In the genomic region with DNA sequence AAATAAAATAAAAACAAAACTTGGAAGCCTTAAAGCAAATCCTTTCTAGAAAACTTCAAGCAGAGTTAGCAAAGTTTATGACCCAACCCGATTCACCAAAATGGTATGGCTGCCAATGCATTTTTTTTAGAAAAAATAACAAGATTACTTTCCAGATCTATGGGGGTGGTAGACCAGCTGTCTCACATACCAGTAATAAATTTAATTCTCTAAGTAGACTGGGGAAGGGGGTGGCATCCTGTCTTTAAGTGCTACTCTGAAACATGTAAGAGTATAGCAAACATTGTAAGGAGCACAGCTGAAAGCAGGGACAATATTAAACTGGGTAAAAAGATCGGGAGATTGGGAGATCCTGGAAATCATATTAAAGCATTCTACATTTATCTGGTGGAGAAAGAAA, we compare ENCODE assay signal across 17 mouse cellular contexts.
"Had no signal": no experiment of that assay in that cellular context is flagged by ENCODE, and none has a peak within 500 bp of the region (broad histone marks: within the 10 kb centered on the region; RNA-seq: fewer than 3 reads in every experiment).

No protein-coding gene starts in this region.

- ATAC-seq: forebrain, postnatal 0 days; hindbrain, embryonic 16.5 days; inflammation-experienced regulatory T-cells, adult 6 months; intestine, embryonic 15.5 days; intestine, postnatal 0 days had no signal

- DNase-seq: forebrain, postnatal 0 days; gastrocnemius, postnatal 14 days; gastrocnemius, postnatal 36 days; heart, adult 11 months; heart, adult 2 months; heart, postnatal 4 days; kidney, adult 18-20 months; kidney, adult 8-10 months; kidney, postnatal 10 days; kidney, postnatal 25 days; kidney, postnatal 4 days; liver; liver, embryonic 13.5 days had no signal
